Mouse (Mus musculus): ENCODE data around the gene Acsbg1. TPM values are rescaled to one million over a fixed set of nuclear protein-coding genes. Genes with fewer than 3 reads are reported as not detected.

Gene Acsbg1
- total RNA-seq, 2 experiments from 2014 or later, result 0.62 TPM; not detected in 1

- intact Hi-C loops (cut with DNase I), result no loop called here
- DNase-seq, result no peak
These were observed 102.9 kb downstream of the Acsbg1 start for GRCm38 (mm10) chr9:54558731-54559130.

- no peak for DNase-seq
- intact Hi-C loops (cut with DNase I), result no loop called here
These were observed 106.6 kb downstream of the Acsbg1 start for GRCm38 (mm10) chr9:54555044-54555443.

Small RNA genes within 50 kb of the gene (microRNA-seq; reads per million reads assigned to microRNA genes)
- 0.35 to 0.71 reads per million in 2 experiments for gene Mir5710

Other genes starting within 250 kb of the Acsbg1 start
- gene Dmxl2, start 160.2 kb downstream of the Acsbg1 start, total RNA-seq (2021), result 10 to 100 TPM; 19.1 to 22.1 TPM
- gene Sh2d7, start 122.9 kb downstream of the Acsbg1 start, total RNA-seq (2021), result not detected
- 10 to 100 TPM in 1 of 2 experiments, 1 to 10 TPM in 1; 2.9 to 11.0 TPM for gene Cib2, start 101.7 kb downstream of the Acsbg1 start, total RNA-seq (2021)
- 100 to 1,000 TPM; 529 to 594 TPM for gene Idh3a, start 75.5 kb downstream of the Acsbg1 start, total RNA-seq (2021)
- gene Dnaja4, start 37.0 kb upstream of the Acsbg1 start, total RNA-seq (2021), result 10 to 100 TPM; 44.1 to 53.9 TPM
- gene Wdr61, start 72.6 kb upstream of the Acsbg1 start, total RNA-seq (2021), result 10 to 100 TPM; 39.7 to 45.6 TPM
- not detected for gene Crabp1, start 102.9 kb upstream of the Acsbg1 start, total RNA-seq (2021)
- 10 to 100 TPM; 43.7 to 48.7 TPM for gene Ireb2, start 201.9 kb upstream of the Acsbg1 start, total RNA-seq (2021)